Mouse (Mus musculus) mouse embryonic stem cell (cell line): Measurements from ENCODE around the gene Kif12.

ENCODE experiments used
- in situ Hi-C, 2 experiments: fragments of 300-500 bp; cut with MboI; formaldehyde crosslinking; loops; 1 replicate in 1 of 2; 3 replicates in 1 of 2; pipeline ENCODE4 v1.14.3; 2019 to 2020; ENCODE audit warnings: low sequenced_read_pairs in 2 of 2, low pct_unique_long_range_greater_than_20kb in 1 of 2, mixed read lengths in 1 of 2; ENCODE audit not compliant: unreplicated experiment in 1 of 2

Gene Kif12

DNA sequence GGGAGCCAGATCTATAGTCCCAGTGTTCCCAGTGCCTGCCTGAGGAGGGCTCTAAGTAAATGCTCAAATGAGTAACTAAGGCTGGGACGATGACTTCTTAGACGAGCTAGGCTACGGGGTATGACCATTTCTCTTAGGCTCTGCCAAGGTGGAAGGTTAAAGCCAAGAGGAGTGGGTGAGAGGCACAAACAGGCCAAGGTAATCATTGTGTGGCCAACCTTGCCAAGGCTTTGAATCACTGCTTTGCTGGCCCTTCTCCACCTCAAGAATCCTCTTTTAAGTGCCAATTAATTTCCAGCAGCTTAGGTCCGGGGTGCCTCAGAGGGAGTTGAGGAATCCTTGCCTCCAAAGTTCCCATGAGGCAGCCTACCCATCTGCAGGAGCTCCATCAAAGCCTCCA lies 1.9 kb downstream of the Kif12 start:
- in situ Hi-C loops: no loop called here

DNA sequence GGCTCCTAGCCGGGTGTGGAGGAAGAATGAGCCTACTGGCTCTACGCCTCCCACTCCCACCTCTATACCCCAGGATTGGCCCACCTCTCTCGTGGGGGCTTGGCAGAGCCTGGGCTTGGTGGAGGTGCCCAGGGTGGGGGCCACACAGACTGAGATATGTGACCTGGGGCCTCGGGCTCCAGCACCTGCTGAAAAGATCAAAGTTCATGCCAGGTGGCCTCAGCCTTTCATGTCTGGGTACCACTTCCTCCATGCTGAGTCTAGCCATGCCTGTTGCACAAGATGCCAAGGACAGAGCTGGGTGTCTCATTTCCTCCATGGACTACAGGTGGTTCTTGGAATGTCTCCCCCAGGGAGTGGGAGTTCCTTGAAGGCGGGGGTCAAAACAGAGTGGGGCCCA lies 5.6 kb downstream of the Kif12 start:
- in situ Hi-C loops: loop anchor here (10.0 kb wide), 1 partner anchor 148 kb away; no protein-coding TSS in a partner anchor

- in situ Hi-C loops: loop anchor here (10.0 kb wide), 1 partner anchor 149 kb away; no protein-coding TSS in a partner anchor
Observed at GRCm38 (mm10) chr4:63165636-63166035, 6.3 kb downstream of the Kif12 start.

DNA sequence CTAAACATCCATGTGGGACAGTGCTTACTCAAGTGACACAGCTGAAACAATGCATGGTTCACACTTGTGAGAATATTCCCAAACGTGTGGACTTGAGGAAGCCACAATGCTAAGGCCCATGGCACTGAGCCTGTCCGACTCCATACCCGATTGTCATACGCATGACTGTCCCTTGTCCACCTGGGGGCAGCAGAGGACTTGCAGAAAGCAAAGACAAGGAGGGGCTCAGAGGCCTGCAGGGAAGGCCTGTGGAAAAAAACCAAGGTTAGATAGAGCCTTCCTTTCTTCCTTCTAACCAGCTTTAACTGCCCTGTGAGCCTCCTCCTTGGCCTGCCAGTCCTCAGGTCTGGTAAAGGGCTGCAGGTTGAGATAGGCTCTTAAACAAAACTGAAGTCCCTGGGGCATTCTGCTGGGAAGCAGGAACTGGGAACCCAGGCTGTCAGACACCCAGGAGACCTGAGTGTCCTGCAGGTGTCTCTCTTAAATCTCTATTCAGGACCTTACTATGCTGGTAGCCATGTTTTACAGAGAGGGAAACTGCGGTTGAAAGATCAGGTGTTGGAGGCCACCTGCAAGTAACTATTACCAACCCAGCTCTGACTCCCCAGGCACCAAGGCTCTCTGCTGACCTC lies 12.9 kb downstream of the Kif12 start:
- in situ Hi-C loops: no loop called here

DNA sequence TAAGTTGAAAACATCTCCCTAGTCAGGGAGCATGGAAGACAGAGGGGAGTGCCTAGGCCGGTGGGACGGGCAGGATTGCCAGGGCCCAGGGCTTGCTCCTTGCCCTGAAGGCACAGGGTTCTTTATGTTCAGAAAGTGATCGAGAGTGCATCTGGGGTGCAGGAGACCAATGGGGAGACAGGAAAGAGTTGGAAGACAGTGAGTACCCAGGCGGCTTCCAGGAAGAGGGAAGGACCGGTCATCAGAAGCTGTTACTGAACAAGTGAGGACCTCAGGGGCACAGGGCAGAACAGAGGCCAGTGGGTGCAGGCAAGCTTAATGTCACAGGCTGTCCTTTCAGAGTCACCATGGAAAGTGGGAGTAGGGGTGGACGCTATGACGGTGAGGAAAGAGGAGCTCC lies 13.7 kb downstream of the Kif12 start:
- in situ Hi-C loops: no loop called here

DNA sequence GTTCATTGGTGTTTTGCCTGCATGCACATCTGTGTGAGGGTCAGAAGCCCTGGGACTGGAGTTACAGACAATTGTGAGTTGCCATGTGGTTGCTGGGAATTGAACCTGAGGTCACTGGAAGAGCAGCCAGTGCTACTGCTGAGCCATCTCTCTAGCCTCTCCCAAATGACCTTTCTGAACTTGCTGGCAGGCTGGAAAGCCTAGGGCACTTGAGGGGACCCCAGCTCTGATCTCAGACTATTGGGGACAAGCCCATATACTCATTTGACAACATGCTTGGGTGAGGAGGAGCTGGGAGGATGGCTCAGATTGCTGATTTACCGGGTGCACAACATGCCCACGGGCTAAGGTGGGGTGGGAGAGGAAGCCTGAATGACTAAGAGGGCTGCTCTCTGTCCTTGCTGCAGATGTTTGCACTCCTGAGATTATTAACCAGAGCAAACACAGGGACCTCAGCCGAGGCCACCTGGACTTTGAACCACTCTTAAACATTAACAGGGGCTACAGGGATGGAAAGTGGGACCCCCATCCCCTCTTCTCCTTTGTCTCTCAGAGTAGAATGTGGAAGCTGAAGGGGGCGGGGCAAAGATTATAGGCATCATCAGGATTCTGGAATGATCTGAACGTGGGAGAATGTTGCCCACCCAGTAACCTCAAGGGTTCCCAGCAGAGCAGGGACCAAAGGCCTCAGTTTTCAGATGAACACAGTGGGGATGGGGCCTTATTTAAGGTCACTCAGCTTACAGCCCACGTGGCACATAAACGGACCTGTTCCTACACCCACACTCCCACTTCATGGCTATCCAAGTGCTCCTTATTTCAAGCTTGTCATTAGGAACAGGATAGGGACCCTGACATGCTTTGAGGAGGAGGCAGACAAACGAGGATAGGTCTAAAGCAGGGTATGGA lies 15.0 kb downstream of the Kif12 start:
- in situ Hi-C loops: no loop called here

DNA sequence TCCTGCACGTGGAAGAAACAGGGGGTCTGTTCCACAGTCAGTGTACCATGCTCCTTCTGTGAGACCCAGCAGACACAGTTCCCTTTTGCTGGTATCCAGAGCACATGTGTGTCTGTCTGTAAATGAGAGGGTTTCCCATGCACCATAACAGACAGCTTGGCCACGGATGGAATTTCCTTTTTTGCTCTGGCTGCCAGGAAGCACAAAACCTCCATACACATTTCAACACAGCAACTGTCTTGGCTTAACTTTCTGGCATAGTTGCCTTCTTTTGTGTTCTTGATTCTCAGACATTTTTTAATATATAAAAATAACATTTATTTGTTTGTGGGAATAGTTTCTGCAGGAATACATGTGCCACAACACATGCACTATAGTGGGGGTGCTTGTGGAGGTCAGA lies 16.3 kb downstream of the Kif12 start:
- in situ Hi-C loops: no loop called here

- in situ Hi-C loops: no loop called here
Observed at GRCm38 (mm10) chr4:63154699-63155098, 17.2 kb downstream of the Kif12 start, which contains the start of gene Ambp. Gene Ambp, minus strand, starts transcription at chr4:63154799.

DNA sequence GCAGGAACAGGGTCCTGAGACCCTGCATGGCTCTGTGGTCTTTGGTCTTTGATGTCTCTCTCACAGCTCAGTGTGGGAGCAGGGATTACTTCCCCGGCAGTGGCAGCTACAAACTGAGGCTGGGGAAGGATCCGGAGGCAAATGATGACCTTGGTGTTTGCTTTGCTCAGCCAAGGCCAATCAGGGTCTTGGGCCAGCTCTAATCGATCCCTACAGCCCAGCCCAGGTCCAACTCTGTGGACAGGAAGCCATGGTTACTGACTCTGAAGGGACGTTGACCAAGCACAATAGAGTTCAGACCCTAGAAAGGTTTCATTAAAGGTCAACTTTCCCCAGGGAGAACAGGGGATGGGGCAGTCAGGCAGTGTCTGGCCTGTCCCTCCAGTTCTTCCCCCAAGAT lies 17.9 kb downstream of the Kif12 start:
- in situ Hi-C loops: no loop called here

DNA sequence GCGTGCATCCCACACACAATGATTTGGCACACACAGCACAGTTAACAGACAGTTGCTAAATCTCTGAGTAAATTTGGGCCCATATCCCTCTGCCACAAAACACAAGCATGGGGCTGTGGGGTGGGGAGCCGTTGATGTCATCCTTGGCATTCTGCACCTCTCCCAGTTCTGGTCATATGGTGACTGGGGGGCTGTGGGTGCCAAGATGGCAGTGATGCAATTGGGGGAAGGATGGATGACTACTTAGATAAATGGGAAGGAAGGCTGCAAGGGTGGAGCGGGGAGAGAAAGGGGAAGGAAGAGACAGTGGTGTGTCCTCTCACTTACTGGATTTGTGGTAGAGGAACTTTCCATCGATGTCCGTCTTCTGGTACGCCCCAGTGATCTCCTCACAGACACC lies 20.8 kb downstream of the Kif12 start:
- in situ Hi-C loops: no loop called here

DNA sequence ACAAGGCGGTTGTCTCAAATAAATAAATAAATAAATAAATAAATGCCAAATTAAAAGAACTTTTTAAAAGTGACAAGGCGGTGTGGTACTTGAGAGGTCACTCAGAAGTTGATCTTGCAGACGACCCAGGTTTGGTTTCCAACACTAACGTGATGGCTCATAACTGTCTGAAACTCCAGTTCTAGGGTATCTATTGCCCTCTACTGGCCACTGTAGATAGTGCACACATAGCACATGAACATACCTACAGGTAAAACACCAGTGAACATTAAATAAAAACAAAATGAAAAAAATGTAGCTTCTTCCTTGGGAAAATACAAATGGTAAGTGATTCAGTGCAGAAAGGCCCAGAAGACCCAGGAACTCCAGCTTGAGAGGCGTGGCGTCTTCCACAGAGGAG lies 24.7 kb downstream of the Kif12 start:
- in situ Hi-C loops: no loop called here

- in situ Hi-C loops: no loop called here
Observed at GRCm38 (mm10) chr4:63129891-63130624, 41.9 kb downstream of the Kif12 start.

- in situ Hi-C loops: no loop called here
Observed at GRCm38 (mm10) chr4:63124861-63125466, 47.0 kb downstream of the Kif12 start.

DNA sequence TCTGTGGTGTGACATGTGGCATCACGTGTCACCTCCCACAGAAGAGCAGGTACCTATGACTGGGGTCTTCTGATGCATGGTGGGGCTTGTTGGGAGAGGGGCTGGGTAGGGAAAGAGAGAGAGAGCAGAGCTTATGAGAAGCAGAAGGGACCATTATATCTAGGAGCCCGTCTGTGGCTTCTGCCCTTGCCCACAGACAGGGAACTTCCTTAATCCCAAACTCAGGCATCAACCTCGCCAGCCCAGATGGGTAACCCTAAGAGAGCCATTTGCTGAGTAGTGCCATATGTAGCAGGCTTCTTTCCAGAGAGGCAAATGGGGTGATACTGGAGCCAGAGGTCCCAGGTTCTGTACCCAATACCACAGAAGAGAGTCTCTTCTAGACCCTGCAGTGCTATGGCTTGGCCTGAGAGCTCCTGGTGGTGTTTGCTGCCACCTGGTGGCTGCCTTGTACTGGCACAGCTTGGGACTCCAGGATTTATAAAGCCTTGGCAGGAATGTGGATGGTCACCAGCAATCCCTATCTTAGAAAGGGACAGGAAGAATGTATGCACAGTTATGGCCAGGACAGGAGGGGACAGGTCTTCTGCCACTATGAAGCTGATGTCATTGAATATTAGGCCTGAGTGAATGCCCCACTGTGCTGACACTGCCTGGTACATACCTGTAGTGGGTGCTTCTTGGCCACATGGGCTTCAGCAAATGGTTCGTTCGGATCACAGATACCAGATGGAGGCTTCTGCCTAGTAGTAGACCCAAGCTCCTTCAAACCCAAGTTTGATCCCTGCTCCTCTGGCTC lies 53.1 kb downstream of the Kif12 start:
- in situ Hi-C loops: no loop called here
